Mouse (Mus musculus) liver, adult 2 months (tissue): Measurements from ENCODE around the gene Fgfr2. TPM values are rescaled to one million over a fixed set of nuclear protein-coding genes. Genes with fewer than 3 reads are reported as not detected.

Experiments used
- DNase-seq: peaks from one replicate; pipeline ENCODE4 v3.0.0-alpha.2; 2011; ENCODE audit warnings: low read depth, low spot score; ENCODE audit errors: extremely low read depth
- H3K27ac ChIP-seq: fragments of 200-500 bp; replicated peaks from 2 replicates; pipeline ENCODE4 v1.5.1; 2012; ENCODE audit warnings: low read depth, mild to moderate bottlenecking, control low read depth, inconsistent platforms, low read length; ENCODE audit not compliant: insufficient read depth
- H3K27me3 ChIP-seq: fragments of 200-500 bp; 2 replicates; pipeline ENCODE4 v1.6.1; 2012; ENCODE audit warnings: mild to moderate bottlenecking, moderate library complexity, low read length, inconsistent platforms; ENCODE audit not compliant: control insufficient read depth, insufficient read depth
- H3K36me3 ChIP-seq: fragments of 200-500 bp; 2 replicates; pipeline ENCODE4 v1.6.1; 2012; ENCODE audit warnings: low read length, inconsistent platforms; ENCODE audit not compliant: control insufficient read depth, insufficient read depth
- H3K4me1 ChIP-seq: fragments of 200-500 bp; 2 replicates; pipeline ENCODE4 v1.6.1; 2011; ENCODE audit warnings: low read length; ENCODE audit not compliant: control insufficient read depth, insufficient read depth
- H3K4me3 ChIP-seq: fragments of 200-500 bp; 2 replicates; pipeline ENCODE4 v1.5.1; 2011; ENCODE audit warnings: low read depth, mild to moderate bottlenecking, control low read depth, low read length, moderate library complexity; ENCODE audit not compliant: insufficient read depth
- H3K79me2 ChIP-seq: fragments of 200-500 bp; 2 replicates; pipeline ENCODE4 v1.6.1; 2012; ENCODE audit warnings: inconsistent platforms, mild to moderate bottlenecking, low read length, moderate library complexity; ENCODE audit not compliant: control insufficient read depth, insufficient read depth
- H3K9ac ChIP-seq: fragments of 200-500 bp; 2 replicates; pipeline ENCODE4 v1.6.1; 2012; ENCODE audit warnings: low read depth, mild to moderate bottlenecking, control low read depth, inconsistent platforms, low read length
- CTCF ChIP-seq: fragments of 200-500 bp; IDR thresholded peaks from 2 replicates; pipeline ENCODE4 v1.5.1; 2011; ENCODE audit warnings: low read depth, low read length, control low read depth
- POLR2A ChIP-seq: fragments of 200-500 bp; IDR thresholded peaks from 2 replicates; pipeline ENCODE4 v1.6.1; 2011; ENCODE audit warnings: low read length, control low read depth; ENCODE audit not compliant: insufficient read depth; ENCODE audit errors: extremely low read depth
- WGBS: fragments of 180-500 bp; shearing (Covaris S2); methylation state at CpG from one replicate; pipeline ENCODE4 v1.1.7; 2018; 5-methylcytosine and 5-hydroxymethylcytosine counted together
- polyA plus RNA-seq: library from polyadenylated mRNA; depleted of rRNA; stranded (reverse); fragments of >200 nt; gene quantifications from 2 replicates; pipeline ENCODE4 v1.2.3, GENCODE M21; 2012
- total RNA-seq: library from RNA; depleted of rRNA; stranded (reverse); fragments of >200 nt; gene quantifications from 2 replicates; pipeline ENCODE4 v1.2.3, GENCODE M21; 2014

Fgfr2 gene
- total and polyA plus RNA-seq, 2 experiments: 16.7 to 35.2 TPM

- Histone ChIP-seq H3K27ac (no peak overlapping the region), H3K27me3 (no peaks in the 10 kb centered on the region), H3K4me3 (no peak overlapping the region), H3K4me1 (peaks cover 13% of the 10 kb centered on the region; the same call in 1 of the 2 replicates), H3K36me3 (no peaks in the 10 kb centered on the region), H3K79me2 (no peaks in the 10 kb centered on the region), H3K9ac (no peak overlapping the region)
- TF ChIP-seq POLR2A (no peak), CTCF (no peak)
- WGBS: 20% methylated on average over 21 of the region's 21 CpGs
- peak; percentile 55 for DNase-seq
Measured at GRCm38 (mm10) chr7:130834299-130834698, 2288.9 kb downstream of the Fgfr2 start.

DNA sequence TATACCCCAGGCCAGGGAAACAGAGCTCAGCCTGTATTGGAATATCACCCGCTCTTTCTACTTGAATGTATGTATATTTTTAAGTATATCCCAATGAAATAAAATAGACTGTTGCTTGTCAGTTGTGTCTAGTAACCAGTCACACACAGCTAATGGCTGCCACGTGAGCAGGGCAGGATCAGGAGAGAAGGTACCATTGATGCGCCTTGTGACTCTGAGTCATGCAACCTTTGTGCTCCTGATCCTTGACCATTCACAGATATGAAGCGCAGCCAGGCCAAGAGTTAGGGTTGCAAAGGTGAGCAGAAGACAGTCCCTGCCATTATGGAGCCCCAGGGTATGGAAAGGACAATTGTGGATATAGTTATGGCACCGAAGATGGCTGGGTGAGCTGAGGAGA, 2291.6 kb downstream of the Fgfr2 start:
- H3K27me3 ChIP-seq: no peaks in the 10 kb centered on the region
- H3K27ac ChIP-seq: no peak overlapping the region
- no peak overlapping the region for H3K9ac ChIP-seq
- WGBS: 53% methylated on average over 5 of the region's 5 CpGs
- peak; percentile 82 for DNase-seq
- no peak overlapping the region for H3K4me3 ChIP-seq
- TF ChIP-seq POLR2A (no peak), CTCF (no peak)
- H3K4me1 ChIP-seq: peaks cover 11% of the 10 kb centered on the region; the same call in 1 of the 2 replicates
- H3K79me2 ChIP-seq: no peaks in the 10 kb centered on the region
- no peaks in the 10 kb centered on the region for H3K36me3 ChIP-seq

GRCm38 (mm10) chr7:130828475-130828874, 2294.7 kb downstream of the Fgfr2 start:
- H3K36me3 ChIP-seq: no peaks in the 10 kb centered on the region
- TF ChIP-seq CTCF (no peak), POLR2A (no peak)
- H3K79me2 ChIP-seq: no peaks in the 10 kb centered on the region
- DNase-seq: no peak
- no peaks in the 10 kb centered on the region for H3K27me3 ChIP-seq
- no peak overlapping the region for H3K27ac ChIP-seq
- H3K4me1 ChIP-seq: peaks cover 3% of the 10 kb centered on the region; the same call in 1 of the 2 replicates
- no peak overlapping the region for H3K4me3 ChIP-seq
- no peak overlapping the region for H3K9ac ChIP-seq
- WGBS: 93% methylated on average over 10 of the region's 10 CpGs

DNA sequence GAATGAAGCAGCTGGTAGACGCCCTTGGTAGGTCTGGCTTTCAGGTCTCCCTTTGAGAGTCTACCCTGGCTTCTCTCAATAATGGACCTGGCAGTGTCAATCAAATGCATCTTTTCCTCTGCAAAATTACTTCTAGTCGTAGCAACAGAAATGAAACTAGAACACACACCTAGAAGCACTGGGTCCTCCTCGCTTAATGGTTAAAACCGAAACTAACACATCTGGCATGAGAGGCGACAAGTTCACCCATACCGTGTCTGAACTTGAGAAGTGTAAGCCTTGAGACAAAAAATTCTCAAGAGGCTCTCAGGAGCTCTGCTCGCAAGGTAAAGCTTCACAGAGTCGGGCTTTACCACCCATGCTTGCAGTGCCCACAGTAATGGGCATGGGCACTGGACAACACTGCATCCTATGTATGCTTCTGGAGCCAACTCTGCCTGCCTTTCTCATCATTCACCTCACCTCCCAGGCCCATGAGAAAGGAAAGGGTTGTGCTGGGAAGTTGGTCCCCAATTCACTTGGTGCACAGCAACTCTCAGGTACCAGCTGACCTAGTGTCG, 2295.2 kb downstream of the Fgfr2 start:
- DNase-seq: no peak
- 89% methylated on average over 9 of the region's 9 CpGs for WGBS
- Histone ChIP-seq H3K27ac (no peak overlapping the region), H3K79me2 (no peaks in the 10 kb centered on the region), H3K9ac (no peak overlapping the region), H3K4me1 (peaks cover 3% of the 10 kb centered on the region; the same call in 1 of the 2 replicates), H3K4me3 (no peak overlapping the region), H3K27me3 (no peaks in the 10 kb centered on the region), H3K36me3 (no peaks in the 10 kb centered on the region)
- TF ChIP-seq POLR2A (no peak), CTCF (no peak)

DNA sequence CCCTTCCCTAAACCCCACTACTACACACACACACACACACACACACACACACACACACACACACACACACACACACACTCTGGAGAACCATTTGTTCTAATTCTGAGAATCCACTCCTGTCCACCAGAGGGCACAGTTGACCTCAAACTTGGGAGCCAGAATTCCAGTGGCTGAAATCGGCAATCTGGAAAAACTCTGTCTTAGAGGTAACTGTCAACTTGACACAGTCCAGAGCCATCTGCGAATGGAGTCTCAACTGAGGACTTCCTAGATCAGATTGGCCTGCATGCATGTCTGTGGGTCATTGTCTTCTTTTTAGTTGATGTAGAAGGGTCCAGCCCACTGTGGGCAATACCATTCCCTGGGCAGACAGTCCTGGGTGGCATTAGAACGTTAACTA, 2295.7 kb downstream of the Fgfr2 start:
- Histone ChIP-seq H3K4me1 (peaks cover 3% of the 10 kb centered on the region; the same call in 1 of the 2 replicates), H3K4me3 (no peak overlapping the region), H3K27me3 (no peaks in the 10 kb centered on the region), H3K36me3 (no peaks in the 10 kb centered on the region), H3K9ac (no peak overlapping the region), H3K27ac (no peak overlapping the region), H3K79me2 (no peaks in the 10 kb centered on the region)
- 43% methylated on average over 3 of the region's 3 CpGs for WGBS
- TF ChIP-seq CTCF (peak; percentile 55), POLR2A (no peak)
- DNase-seq: peak; percentile 53

DNA sequence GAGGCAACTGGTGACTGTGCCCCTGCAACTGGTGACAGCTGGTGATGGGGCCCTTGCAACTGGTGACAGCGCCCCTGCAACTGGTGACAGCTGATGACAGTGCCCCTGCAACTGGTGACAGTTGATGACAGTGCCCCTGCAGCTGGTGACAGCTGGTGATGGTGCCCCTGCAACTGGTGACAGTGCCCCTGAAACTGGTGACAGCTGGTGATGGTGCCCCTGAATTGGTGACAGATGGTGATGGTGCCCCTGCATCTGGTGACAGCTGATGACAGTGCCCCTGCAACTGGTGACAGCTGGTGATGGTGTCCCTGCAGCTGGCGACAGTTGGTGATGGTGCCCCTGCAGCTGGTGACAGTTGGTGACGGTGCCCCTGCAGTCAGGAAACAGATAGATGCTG, 2296.8 kb downstream of the Fgfr2 start:
- DNase-seq: no peak
- H3K27ac ChIP-seq: no peak overlapping the region
- no peaks in the 10 kb centered on the region for H3K4me1 ChIP-seq
- H3K36me3 ChIP-seq: no peaks in the 10 kb centered on the region
- H3K27me3 ChIP-seq: no peaks in the 10 kb centered on the region; the same call in 1 of the 2 replicates
- no peak for TF ChIP-seq POLR2A
- no peak for TF ChIP-seq CTCF
- no peak overlapping the region for H3K9ac ChIP-seq
- no peaks in the 10 kb centered on the region for H3K79me2 ChIP-seq
- no peak overlapping the region for H3K4me3 ChIP-seq
- whole genome bisulfite sequencing: 80% methylated on average over 3 of the region's 3 CpGs
